Mouse (Mus musculus): Measurements from ENCODE around the gene Pcgf3. TPM values are rescaled to one million over a fixed set of nuclear protein-coding genes. Genes with fewer than 3 reads are reported as not detected.
A peak's percentile ranks its signal among the peaks of the same experiment; 100 is the strongest.

Pcgf3 gene
- polyA plus RNA-seq, 1 experiment from 2014 or later = 19.9 TPM

- H3K27ac ChIP-seq = no peak overlapping the region
- no peak for DNase-seq (ENCODE audit: low spot score)
- H3K27me3 ChIP-seq (ENCODE audit: insufficient read depth, poor library complexity, severe bottlenecking) = peaks cover 21% of the 10 kb centered on the region
- H3K36me3 ChIP-seq = no peaks in the 10 kb centered on the region
- no peaks in the 10 kb centered on the region for H3K9me3 ChIP-seq
- no peak overlapping the region for H3K4me3 ChIP-seq
- peaks cover 16% of the 10 kb centered on the region for H3K4me1 ChIP-seq
- WGBS = 80% methylated on average over 8 of the region's 8 CpGs
Measured at GRCm38 (mm10) chr5:108450837-108451540, 10.0 kb upstream of the Pcgf3 start.

- peaks cover 16% of the 10 kb centered on the region for H3K4me1 ChIP-seq
- no peak overlapping the region for H3K27ac ChIP-seq
- WGBS = 83% methylated on average over 1 of the region's 1 CpGs
- H3K27me3 ChIP-seq (ENCODE audit: insufficient read depth, poor library complexity, severe bottlenecking) = peaks cover 16% of the 10 kb centered on the region
- no peaks in the 10 kb centered on the region for H3K9me3 ChIP-seq
- no peaks in the 10 kb centered on the region for H3K36me3 ChIP-seq
- no peak overlapping the region for H3K4me3 ChIP-seq
- DNase-seq (ENCODE audit: low spot score) = no peak
Measured at GRCm38 (mm10) chr5:108451611-108452010, 9.4 kb upstream of the Pcgf3 start.

GRCm38 (mm10) chr5:108452422-108452821 lies 8.6 kb upstream of the Pcgf3 start:
- 79% methylated on average over 1 of the region's 1 CpGs for WGBS
- Histone ChIP-seq H3K4me3 (no peak overlapping the region), H3K36me3 (no peaks in the 10 kb centered on the region), H3K27ac (no peak overlapping the region), H3K27me3 (ENCODE audit: insufficient read depth, poor library complexity, severe bottlenecking) (peaks cover 8% of the 10 kb centered on the region), H3K9me3 (no peaks in the 10 kb centered on the region), H3K4me1 (peaks cover 16% of the 10 kb centered on the region)
- DNase-seq (ENCODE audit: low spot score) = no peak

GRCm38 (mm10) chr5:108454094-108454493 lies 6.9 kb upstream of the Pcgf3 start:
- Histone ChIP-seq H3K9me3 (no peaks in the 10 kb centered on the region), H3K4me3 (no peak overlapping the region), H3K36me3 (no peaks in the 10 kb centered on the region), H3K4me1 (peaks cover 8% of the 10 kb centered on the region), H3K27me3 (ENCODE audit: insufficient read depth, poor library complexity, severe bottlenecking) (peaks cover 10% of the 10 kb centered on the region; the same call in 1 of the 2 replicates), H3K27ac (no peak overlapping the region)
- WGBS = 58% methylated on average over 3 of the region's 3 CpGs
- DNase-seq (ENCODE audit: low spot score) = no peak

GRCm38 (mm10) chr5:108458706-108459105 lies 2.3 kb upstream of the Pcgf3 start:
- WGBS = 78% methylated on average over 2 of the region's 2 CpGs
- peaks cover 19% of the 10 kb centered on the region for H3K4me1 ChIP-seq

GRCm38 (mm10) chr5:108460461-108460860 lies 571 bp upstream of the Pcgf3 start:
- DNase-seq (ENCODE audit: low spot score) = peak; percentile 60
- peak overlapping the region; percentile 84 for H3K4me3 ChIP-seq
- 37% methylated on average over 6 of the region's 6 CpGs for WGBS
- H3K36me3 ChIP-seq = no peaks in the 10 kb centered on the region
- H3K27me3 ChIP-seq (ENCODE audit: insufficient read depth, poor library complexity, severe bottlenecking) = peaks cover 19% of the 10 kb centered on the region; the same call in 1 of the 2 replicates
- H3K4me1 ChIP-seq = peaks cover 27% of the 10 kb centered on the region
- no peaks in the 10 kb centered on the region for H3K9me3 ChIP-seq
- peak overlapping the region; percentile 97 for H3K27ac ChIP-seq

More at GRCm38 (mm10) chr5:108458706-108459105, 2.3 kb upstream of the Pcgf3 start:
- Histone ChIP-seq H3K9me3 (no peaks in the 10 kb centered on the region), H3K4me3 (no peak overlapping the region), H3K36me3 (no peaks in the 10 kb centered on the region), H3K27me3 (ENCODE audit: insufficient read depth, poor library complexity, severe bottlenecking) (peaks cover 19% of the 10 kb centered on the region; the same call in 1 of the 2 replicates), H3K27ac (no peak overlapping the region)
- DNase-seq (ENCODE audit: low spot score) = peak; percentile 36

GRCm38 (mm10) chr5:108462446-108462845 lies 1.4 kb downstream of the Pcgf3 start:
- peak overlapping the region; percentile 84 for H3K4me3 ChIP-seq
- H3K27ac ChIP-seq = peak overlapping the region; percentile 97
- peak; percentile 71 for DNase-seq (ENCODE audit: low spot score)
- H3K4me1 ChIP-seq = peaks cover 42% of the 10 kb centered on the region
- WGBS = 50% methylated on average over 4 of the region's 4 CpGs
- no peaks in the 10 kb centered on the region for H3K9me3 ChIP-seq
- peaks cover 19% of the 10 kb centered on the region; the same call in 1 of the 2 replicates for H3K27me3 ChIP-seq (ENCODE audit: insufficient read depth, poor library complexity, severe bottlenecking)
- no peaks in the 10 kb centered on the region for H3K36me3 ChIP-seq

GRCm38 (mm10) chr5:108465131-108465891 lies 4.3 kb downstream of the Pcgf3 start:
- H3K4me1 ChIP-seq = peaks cover 42% of the 10 kb centered on the region

GRCm38 (mm10) chr5:108466647-108467046 lies 5.6 kb downstream of the Pcgf3 start:
- H3K4me1 ChIP-seq = peaks cover 42% of the 10 kb centered on the region
- DNase-seq (ENCODE audit: low spot score) = no peak
- H3K27me3 ChIP-seq (ENCODE audit: insufficient read depth, poor library complexity, severe bottlenecking) = no peaks in the 10 kb centered on the region
- H3K4me3 ChIP-seq = no peak overlapping the region
- peaks cover 10% of the 10 kb centered on the region; the same call in 1 of the 2 replicates for H3K36me3 ChIP-seq
- no peak overlapping the region for H3K27ac ChIP-seq
- WGBS = 92% methylated on average over 1 of the region's 1 CpGs
- no peaks in the 10 kb centered on the region for H3K9me3 ChIP-seq

More at GRCm38 (mm10) chr5:108465131-108465891, 4.3 kb downstream of the Pcgf3 start:
- no peaks in the 10 kb centered on the region for H3K27me3 ChIP-seq (ENCODE audit: insufficient read depth, poor library complexity, severe bottlenecking)
- H3K27ac ChIP-seq = no peak overlapping the region
- H3K4me3 ChIP-seq = no peak overlapping the region
- no peaks in the 10 kb centered on the region for H3K9me3 ChIP-seq
- no peak for DNase-seq (ENCODE audit: low spot score)
- peaks cover 5% of the 10 kb centered on the region; the same call in 1 of the 2 replicates for H3K36me3 ChIP-seq
- WGBS = 67% methylated on average over 6 of the region's 6 CpGs

- Histone ChIP-seq H3K4me1 (peaks cover 14% of the 10 kb centered on the region), H3K4me3 (no peak overlapping the region), H3K27ac (no peak overlapping the region), H3K9me3 (no peaks in the 10 kb centered on the region), H3K27me3 (ENCODE audit: insufficient read depth, poor library complexity, severe bottlenecking) (no peaks in the 10 kb centered on the region), H3K36me3 (peaks cover 39% of the 10 kb centered on the region)
- no peak for DNase-seq (ENCODE audit: low spot score)
- WGBS = 85% methylated on average over 7 of the region's 7 CpGs
Measured at GRCm38 (mm10) chr5:108469617-108470016, 8.6 kb downstream of the Pcgf3 start.

GRCm38 (mm10) chr5:108473737-108474136 lies 12.7 kb downstream of the Pcgf3 start:
- Histone ChIP-seq H3K4me3 (no peak overlapping the region), H3K27me3 (ENCODE audit: insufficient read depth, poor library complexity, severe bottlenecking) (no peaks in the 10 kb centered on the region), H3K36me3 (peaks cover 75% of the 10 kb centered on the region), H3K9me3 (no peaks in the 10 kb centered on the region), H3K4me1 (no peaks in the 10 kb centered on the region), H3K27ac (no peak overlapping the region)
- 94% methylated on average over 4 of the region's 4 CpGs for WGBS
- DNase-seq (ENCODE audit: low spot score) = no peak

- DNase-seq (ENCODE audit: low spot score) = peak; percentile 10
Measured at GRCm38 (mm10) chr5:108475977-108476376, 14.9 kb downstream of the Pcgf3 start.

GRCm38 (mm10) chr5:108483006-108483405 lies 22.0 kb downstream of the Pcgf3 start:
- H3K9me3 ChIP-seq = no peaks in the 10 kb centered on the region
- H3K27ac ChIP-seq = no peak overlapping the region
- no peak for DNase-seq (ENCODE audit: low spot score)
- no peaks in the 10 kb centered on the region for H3K4me1 ChIP-seq
- peaks cover 50% of the 10 kb centered on the region for H3K36me3 ChIP-seq
- H3K4me3 ChIP-seq = no peak overlapping the region
- H3K27me3 ChIP-seq (ENCODE audit: insufficient read depth, poor library complexity, severe bottlenecking) = no peaks in the 10 kb centered on the region
- WGBS = 96% methylated on average over 6 of the region's 6 CpGs

More at GRCm38 (mm10) chr5:108475977-108476376, 14.9 kb downstream of the Pcgf3 start:
- Histone ChIP-seq H3K4me3 (no peak overlapping the region), H3K27ac (no peak overlapping the region), H3K4me1 (no peaks in the 10 kb centered on the region), H3K36me3 (peaks cover 81% of the 10 kb centered on the region), H3K9me3 (no peaks in the 10 kb centered on the region), H3K27me3 (ENCODE audit: insufficient read depth, poor library complexity, severe bottlenecking) (no peaks in the 10 kb centered on the region)
- WGBS = 89% methylated on average over 3 of the region's 3 CpGs
